Mouse (Mus musculus): Measurements from ENCODE around the gene Olfr206.
"Not testable (repeated sequence)": the region's sequence is repeated elsewhere in the genome, so short reads cannot be mapped to it uniquely, and the experiment has no call there.

GRCm38 (mm10) chr16:59323262-59323661, 25.8 kb downstream of the Olfr206 start:
- TF ChIP-seq CTCF, EP300 (IDR thresholded peaks at IDR 0.05; ENCODE audit: low read depth): not testable (repeated sequence)
